Mouse (Mus musculus) ES-E14 (cell line): ENCODE measurements around the gene Amacr. TPM values are rescaled to one million over a fixed set of nuclear protein-coding genes. Genes with fewer than 3 reads are reported as not detected.
A peak's percentile ranks its signal among the peaks of the same experiment; 100 is the strongest.

Experiments used
- DNase-seq: peaks from one replicate; pipeline ENCODE4 v3.0.0-alpha.2; 2013; ENCODE audit warnings: low read depth, low spot score
- H3K27ac ChIP-seq: 2 replicates; pipeline ENCODE4 v1.5.1; 2012; ENCODE audit warnings: low read depth, mild to moderate bottlenecking, low read length, moderate library complexity, mixed read lengths; ENCODE audit not compliant: poor library complexity, insufficient read depth, severe bottlenecking
- H3K36me3 ChIP-seq: 2 replicates; pipeline ENCODE4 v1.6.1; 2012; ENCODE audit warnings: mild to moderate bottlenecking, low read length, moderate library complexity, mixed read lengths; ENCODE audit not compliant: control insufficient read depth, poor library complexity, insufficient read depth, severe bottlenecking
- H3K4me1 ChIP-seq, 2 experiments: fragments of 150-350 bp in 1 of 2; sonication (generic) in 1 of 2; 2 replicates each; pipeline ENCODE4 v1.6.1; 2012; ENCODE audit warnings: low read length in 2 of 2, mild to moderate bottlenecking in 1 of 2, mixed read lengths in 1 of 2; ENCODE audit not compliant: control insufficient read depth in 2 of 2, insufficient read depth in 2 of 2, poor library complexity in 1 of 2
- H3K4me3 ChIP-seq, 2 experiments: fragments of 150-350 bp in 1 of 2; sonication (generic) in 1 of 2; 2 replicates each; pipeline ENCODE4 v1.5.1; 2012; ENCODE audit warnings: low read length in 2 of 2, low read depth in 1 of 2, mild to moderate bottlenecking in 1 of 2, mixed read lengths in 1 of 2; ENCODE audit not compliant: insufficient read depth in 1 of 2, poor library complexity in 1 of 2, severe bottlenecking in 1 of 2
- H3K9ac ChIP-seq: 2 replicates; pipeline ENCODE4 v1.6.1; 2012; ENCODE audit warnings: low read depth, mild to moderate bottlenecking, low read length, mixed read lengths; ENCODE audit not compliant: poor library complexity, insufficient read depth, severe bottlenecking
- H3K9me3 ChIP-seq: fragments of 150-350 bp; sonication (generic); 2 replicates; pipeline ENCODE4 v1.6.1; 2012; ENCODE audit warnings: low read depth, mild to moderate bottlenecking, low read length; ENCODE audit not compliant: control insufficient read depth, insufficient read depth
- CHD2 ChIP-seq: IDR thresholded peaks from 2 replicates; pipeline ENCODE4 v1.6.1; 2014; ENCODE audit warnings: mild to moderate bottlenecking, low read depth, low read length, inconsistent platforms
- HCFC1 ChIP-seq: IDR thresholded peaks from 2 replicates; pipeline ENCODE4 v1.6.1; 2012; ENCODE audit warnings: low read length, inconsistent platforms, borderline replicate concordance; ENCODE audit not compliant: insufficient read depth
- MAFK ChIP-seq: IDR thresholded peaks from 2 replicates; pipeline ENCODE4 v1.6.1; 2014; ENCODE audit warnings: mild to moderate bottlenecking, low read depth, low read length, inconsistent platforms; ENCODE audit not compliant: insufficient read depth
- ZC3H11A ChIP-seq: IDR thresholded peaks from 2 replicates; pipeline ENCODE4 v1.6.1; 2012; ENCODE audit warnings: low read depth, mild to moderate bottlenecking, inconsistent platforms, low read length, borderline replicate concordance
- ZNF384 ChIP-seq: IDR thresholded peaks from 2 replicates; pipeline ENCODE4 v1.6.1; 2012; ENCODE audit warnings: low read depth, low read length, inconsistent platforms
- in situ Hi-C, 2 experiments: fragments of 600-800 bp; cut with MboI; formaldehyde crosslinking; loops; one replicate each; pipeline ENCODE4 v1.15.1; 2025; ENCODE audit warnings: low sequenced_read_pairs in 2 of 2, inconsistent platforms in 1 of 2; ENCODE audit not compliant: unreplicated experiment in 2 of 2
- total RNA-seq: library from RNA; depleted of rRNA; stranded (reverse); fragments of 300-350 nt; gene quantifications from 2 replicates; pipeline ENCODE4 v1.2.3, GENCODE M21; 2012

Gene Amacr
- total RNA-seq, 1 experiment = 9.7 TPM

GRCm38 (mm10) chr15:10960267-10960666 lies 21.3 kb upstream of the Amacr start:
- DNase-seq = no peak
- H3K36me3 ChIP-seq = no peaks in the 10 kb centered on the region
- no peak overlapping the region for H3K27ac ChIP-seq
- H3K4me1 ChIP-seq = no peaks in the 10 kb centered on the region
- TF ChIP-seq CHD2 = no peak
- TF ChIP-seq HCFC1 = no peak
- no peak for TF ChIP-seq ZC3H11A
- no peak for TF ChIP-seq MAFK
- no peak overlapping the region for H3K9ac ChIP-seq
- H3K4me3 ChIP-seq = no peak overlapping the region
- in situ Hi-C loops = no loop called here
- H3K9me3 ChIP-seq = no peaks in the 10 kb centered on the region

DNA sequence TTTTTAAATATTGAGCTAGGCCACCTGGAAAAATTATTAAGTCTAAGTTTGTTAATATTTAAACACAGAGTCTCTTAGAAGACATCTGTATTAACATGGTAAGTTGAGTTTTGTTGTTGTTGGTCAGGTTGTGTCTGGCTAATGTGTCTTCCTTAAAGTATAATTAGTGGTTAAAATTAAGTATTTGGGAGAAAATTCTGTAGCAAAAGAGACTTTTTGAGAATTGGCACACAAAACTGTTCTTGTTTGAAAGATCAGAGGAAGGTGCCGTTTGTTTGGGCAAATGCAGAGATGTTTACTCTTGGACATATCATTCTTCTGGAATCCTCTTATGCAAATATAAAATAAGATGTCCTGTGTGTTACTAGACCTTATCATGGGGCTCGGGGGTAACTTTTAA lies 19.0 kb upstream of the Amacr start:
- TF ChIP-seq MAFK (no peak), CHD2 (no peak), ZNF384 (no peak), ZC3H11A (no peak), HCFC1 (no peak)

GRCm38 (mm10) chr15:10969439-10969838 lies 12.1 kb upstream of the Amacr start:
- Histone ChIP-seq H3K9me3 (no peaks in the 10 kb centered on the region), H3K36me3 (no peaks in the 10 kb centered on the region), H3K4me3 (no peak overlapping the region), H3K4me1 (no peaks in the 10 kb centered on the region), H3K9ac (no peak overlapping the region), H3K27ac (no peak overlapping the region)
- no peak for DNase-seq
- TF ChIP-seq HCFC1 = no peak
- TF ChIP-seq ZC3H11A = no peak
- TF ChIP-seq ZNF384 = no peak
- TF ChIP-seq CHD2 = no peak
- TF ChIP-seq MAFK = no peak
- in situ Hi-C loops = no loop called here

More for the DNA sequence above, 19.0 kb upstream of the Amacr start:
- no peaks in the 10 kb centered on the region for H3K36me3 ChIP-seq
- DNase-seq = no peak
- no peak overlapping the region for H3K4me3 ChIP-seq
- in situ Hi-C loops = no loop called here
- no peaks in the 10 kb centered on the region for H3K4me1 ChIP-seq
- H3K27ac ChIP-seq = no peak overlapping the region
- H3K9me3 ChIP-seq = no peaks in the 10 kb centered on the region
- H3K9ac ChIP-seq = no peak overlapping the region

DNA sequence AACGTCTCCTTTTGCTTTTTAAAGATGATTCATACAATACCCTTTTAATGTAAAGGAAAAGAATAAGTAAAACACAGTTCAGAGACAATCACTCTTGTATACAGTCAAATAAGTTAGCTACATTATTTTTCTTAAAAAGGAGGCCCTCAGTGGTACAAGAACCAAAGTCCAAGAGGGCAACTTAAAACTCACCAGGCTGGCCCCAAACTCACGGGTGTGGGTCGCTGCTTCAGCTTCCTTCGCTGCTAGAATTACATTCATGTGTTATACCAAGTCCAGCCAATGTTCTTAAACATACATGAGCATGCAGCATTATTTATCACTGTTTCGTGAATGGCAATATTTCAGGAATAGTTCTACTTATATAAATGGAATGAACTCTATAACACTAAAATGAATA lies 10.8 kb upstream of the Amacr start:
- Histone ChIP-seq H3K4me3 (no peak overlapping the region), H3K4me1 (peaks cover 0 to 3% of the 10 kb centered on the region in 2 experiments; a peak in 1 of 4 replicates), H3K9ac (no peak overlapping the region), H3K36me3 (no peaks in the 10 kb centered on the region), H3K27ac (no peak overlapping the region), H3K9me3 (no peaks in the 10 kb centered on the region)
- in situ Hi-C loops = no loop called here
- DNase-seq = no peak
- TF ChIP-seq ZC3H11A (no peak), MAFK (no peak), HCFC1 (no peak), ZNF384 (no peak), CHD2 (no peak)

DNA sequence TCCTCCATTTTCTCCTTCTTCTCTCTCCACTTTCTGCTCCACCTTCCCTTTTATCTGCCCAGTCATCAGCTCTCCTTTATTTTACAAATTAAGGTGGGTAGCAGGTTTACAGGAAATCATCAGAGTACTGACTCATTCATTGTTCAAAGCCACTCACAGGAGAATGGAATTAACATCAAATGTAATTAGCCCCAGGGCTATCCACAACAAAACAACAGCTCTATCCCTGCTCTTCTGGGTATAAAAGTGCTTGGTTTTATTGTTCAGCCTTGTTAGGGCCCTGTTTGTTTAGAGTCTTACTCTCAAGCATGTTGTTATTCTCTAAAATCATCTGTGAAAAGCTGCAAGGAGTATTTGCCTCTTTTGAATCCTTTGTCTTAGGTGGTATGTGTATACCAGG lies 4.4 kb upstream of the Amacr start:
- in situ Hi-C loops = no loop called here
- Histone ChIP-seq H3K27ac (no peak overlapping the region), H3K9ac (no peak overlapping the region), H3K9me3 (no peaks in the 10 kb centered on the region), H3K4me1 (peaks cover 6 to 10% of the 10 kb centered on the region in 2 experiments), H3K36me3 (no peaks in the 10 kb centered on the region), H3K4me3 (no peak overlapping the region)
- TF ChIP-seq ZNF384 (no peak), MAFK (no peak), HCFC1 (no peak), CHD2 (no peak; the same call in 1 of the 2 replicates), ZC3H11A (no peak)
- DNase-seq = peak; percentile 76
